Mouse (Mus musculus): ENCODE results near the gene Gm7534. TPM values are rescaled to one million over a fixed set of nuclear protein-coding genes. Genes with fewer than 3 reads are reported as not detected.

Gm7534 gene
- polyA plus RNA-seq, 1 experiment from 2014 or later = not detected

- no peak overlapping the region for H3K9ac ChIP-seq (replicated peaks)
- ATAC-seq (ENCODE audit: insufficient number of reproducible peaks, insufficient read depth, low FRiP score, low TSS enrichment, low read depth) = no peak
- 77% methylated on average over 2 of the region's 2 CpGs for WGBS
- peaks cover 4% of the 10 kb centered on the region; the same call in 1 of the 2 replicates for H3K27me3 ChIP-seq
- H3K4me3 ChIP-seq (replicated peaks) = no peak overlapping the region
- H3K4me1 ChIP-seq (replicated peaks) = no peaks in the 10 kb centered on the region
- no peaks in the 10 kb centered on the region for H3K9me3 ChIP-seq
- H3K4me2 ChIP-seq = no peak overlapping the region
- H3K27ac ChIP-seq = no peak overlapping the region
- no peaks in the 10 kb centered on the region for H3K36me3 ChIP-seq
Measured at GRCm38 (mm10) chr4:134199371-134199770, 3.4 kb downstream of the Gm7534 start.

GRCm38 (mm10) chr4:134186268-134186667 is 16.5 kb downstream of the Gm7534 start:
- under 1% methylated on average over 22 of the region's 22 CpGs for WGBS
- no peaks in the 10 kb centered on the region for H3K27me3 ChIP-seq
- H3K9ac ChIP-seq (replicated peaks) = peak overlapping the region; percentile 72
- peak overlapping the region; percentile 84 for H3K27ac ChIP-seq
- peak overlapping the region; percentile 89 for H3K4me2 ChIP-seq
- H3K4me1 ChIP-seq (replicated peaks) = peaks cover 8% of the 10 kb centered on the region
- H3K9me3 ChIP-seq = no peaks in the 10 kb centered on the region
- ATAC-seq (ENCODE audit: insufficient number of reproducible peaks, insufficient read depth, low FRiP score, low TSS enrichment, low read depth) = 0 out of 2 replicates have a peak, but pooled peaks have one; percentile 5
- H3K36me3 ChIP-seq = peaks cover 7% of the 10 kb centered on the region; the same call in 1 of the 2 replicates
- peak overlapping the region; percentile 67 for H3K4me3 ChIP-seq (replicated peaks)

- ATAC-seq (ENCODE audit: insufficient number of reproducible peaks, insufficient read depth, low FRiP score, low TSS enrichment, low read depth) = no peak
- no peaks in the 10 kb centered on the region for H3K9me3 ChIP-seq
- H3K4me1 ChIP-seq (replicated peaks) = peaks cover 8% of the 10 kb centered on the region
- H3K4me3 ChIP-seq (replicated peaks) = peak overlapping the region; percentile 67
- no peak overlapping the region for H3K27ac ChIP-seq
- peak overlapping the region; percentile 89 for H3K4me2 ChIP-seq
- no peaks in the 10 kb centered on the region for H3K27me3 ChIP-seq
- 82% methylated on average over 3 of the region's 3 CpGs for WGBS
- peak overlapping the region; percentile 72 for H3K9ac ChIP-seq (replicated peaks)
- H3K36me3 ChIP-seq = peaks cover 14% of the 10 kb centered on the region; the same call in 1 of the 2 replicates
Measured at GRCm38 (mm10) chr4:134185569-134185968, 17.2 kb downstream of the Gm7534 start.

GRCm38 (mm10) chr4:134183711-134184110 is 19.1 kb downstream of the Gm7534 start:
- no peak overlapping the region for H3K9ac ChIP-seq (replicated peaks)
- H3K36me3 ChIP-seq = peaks cover 15% of the 10 kb centered on the region; the same call in 1 of the 2 replicates
- H3K27ac ChIP-seq = no peak overlapping the region
- no peak overlapping the region for H3K4me2 ChIP-seq
- no peaks in the 10 kb centered on the region for H3K9me3 ChIP-seq
- no peak for ATAC-seq (ENCODE audit: insufficient number of reproducible peaks, insufficient read depth, low FRiP score, low TSS enrichment, low read depth)
- no peaks in the 10 kb centered on the region for H3K27me3 ChIP-seq
- 88% methylated on average over 3 of the region's 3 CpGs for WGBS
- H3K4me1 ChIP-seq (replicated peaks) = peaks cover 8% of the 10 kb centered on the region
- H3K4me3 ChIP-seq (replicated peaks) = no peak overlapping the region

- H3K4me2 ChIP-seq = no peak overlapping the region
- H3K36me3 ChIP-seq = peaks cover 15% of the 10 kb centered on the region; the same call in 1 of the 2 replicates
- no peak overlapping the region for H3K9ac ChIP-seq (replicated peaks)
- no peak overlapping the region for H3K4me3 ChIP-seq (replicated peaks)
- H3K27me3 ChIP-seq = no peaks in the 10 kb centered on the region
- H3K4me1 ChIP-seq (replicated peaks) = peaks cover 8% of the 10 kb centered on the region
- H3K27ac ChIP-seq = no peak overlapping the region
- ATAC-seq (ENCODE audit: insufficient number of reproducible peaks, insufficient read depth, low FRiP score, low TSS enrichment, low read depth) = no peak
- no peaks in the 10 kb centered on the region for H3K9me3 ChIP-seq
Measured at GRCm38 (mm10) chr4:134181825-134182224, 21.0 kb downstream of the Gm7534 start.

GRCm38 (mm10) chr4:134181112-134181511 is 21.7 kb downstream of the Gm7534 start:
- peaks cover 8% of the 10 kb centered on the region for H3K4me1 ChIP-seq (replicated peaks)
- ATAC-seq (ENCODE audit: insufficient number of reproducible peaks, insufficient read depth, low FRiP score, low TSS enrichment, low read depth) = no peak
- H3K9ac ChIP-seq (replicated peaks) = 0 out of 2 replicates have a peak overlapping the region, but pooled peaks have one; percentile 27
- no peak overlapping the region for H3K4me3 ChIP-seq (replicated peaks)
- no peaks in the 10 kb centered on the region for H3K9me3 ChIP-seq
- 92% methylated on average over 1 of the region's 1 CpGs for WGBS
- H3K27ac ChIP-seq = no peak overlapping the region
- H3K4me2 ChIP-seq = no peak overlapping the region
- H3K27me3 ChIP-seq = no peaks in the 10 kb centered on the region
- H3K36me3 ChIP-seq = peaks cover 15% of the 10 kb centered on the region; the same call in 1 of the 2 replicates

GRCm38 (mm10) chr4:134172391-134172790 is 30.4 kb downstream of the Gm7534 start:
- Histone ChIP-seq H3K27me3 (no peaks in the 10 kb centered on the region), H3K27ac (no peak overlapping the region), H3K4me1 (replicated peaks) (no peaks in the 10 kb centered on the region), H3K9me3 (no peaks in the 10 kb centered on the region), H3K4me2 (no peak overlapping the region), H3K9ac (replicated peaks) (no peak overlapping the region), H3K4me3 (replicated peaks) (no peak overlapping the region), H3K36me3 (peaks cover 14% of the 10 kb centered on the region; the same call in 1 of the 2 replicates)
- no peak for ATAC-seq (ENCODE audit: insufficient number of reproducible peaks, insufficient read depth, low FRiP score, low TSS enrichment, low read depth)
- 88% methylated on average over 2 of the region's 3 CpGs for WGBS

- ATAC-seq (ENCODE audit: insufficient number of reproducible peaks, insufficient read depth, low FRiP score, low TSS enrichment, low read depth) = no peak
Measured at GRCm38 (mm10) chr4:134166906-134167305, 35.9 kb downstream of the Gm7534 start.

GRCm38 (mm10) chr4:134165548-134166465 is 37.0 kb downstream of the Gm7534 start:
- ATAC-seq (ENCODE audit: insufficient number of reproducible peaks, insufficient read depth, low FRiP score, low TSS enrichment, low read depth) = no peak
- no peak overlapping the region for H3K4me3 ChIP-seq (replicated peaks)
- no peak overlapping the region for H3K27ac ChIP-seq
- no peaks in the 10 kb centered on the region for H3K9me3 ChIP-seq
- H3K9ac ChIP-seq (replicated peaks) = no peak overlapping the region
- peaks cover 28% of the 10 kb centered on the region for H3K36me3 ChIP-seq
- WGBS = 91% methylated on average over 3 of the region's 3 CpGs
- 0 out of 2 replicates have a peak, but pooled peaks cover 2% of the 10 kb centered on the region for H3K4me1 ChIP-seq (replicated peaks)
- no peak overlapping the region for H3K4me2 ChIP-seq
- no peaks in the 10 kb centered on the region for H3K27me3 ChIP-seq

More at GRCm38 (mm10) chr4:134166906-134167305, 35.9 kb downstream of the Gm7534 start:
- H3K4me3 ChIP-seq (replicated peaks) = no peak overlapping the region
- H3K4me1 ChIP-seq (replicated peaks) = 0 out of 2 replicates have a peak, but pooled peaks cover 2% of the 10 kb centered on the region
- no peak overlapping the region for H3K4me2 ChIP-seq
- WGBS = 97% methylated on average over 3 of the region's 3 CpGs
- H3K9ac ChIP-seq (replicated peaks) = no peak overlapping the region
- peaks cover 35% of the 10 kb centered on the region for H3K36me3 ChIP-seq
- H3K27me3 ChIP-seq = no peaks in the 10 kb centered on the region
- no peak overlapping the region for H3K27ac ChIP-seq
- no peaks in the 10 kb centered on the region for H3K9me3 ChIP-seq

GRCm38 (mm10) chr4:134165024-134165423 is 37.8 kb downstream of the Gm7534 start:
- Histone ChIP-seq H3K4me3 (replicated peaks) (no peak overlapping the region), H3K27me3 (no peaks in the 10 kb centered on the region), H3K4me1 (replicated peaks) (0 out of 2 replicates have a peak, but pooled peaks cover 2% of the 10 kb centered on the region), H3K9ac (replicated peaks) (no peak overlapping the region), H3K36me3 (peaks cover 28% of the 10 kb centered on the region), H3K9me3 (no peaks in the 10 kb centered on the region), H3K27ac (no peak overlapping the region), H3K4me2 (no peak overlapping the region)
- WGBS = 74% methylated on average over 6 of the region's 6 CpGs
- ATAC-seq (ENCODE audit: insufficient number of reproducible peaks, insufficient read depth, low FRiP score, low TSS enrichment, low read depth) = no peak

- ATAC-seq (ENCODE audit: insufficient number of reproducible peaks, insufficient read depth, low FRiP score, low TSS enrichment, low read depth) = no peak
- no peak overlapping the region for H3K4me2 ChIP-seq
- 93% methylated on average over 5 of the region's 6 CpGs for WGBS
- H3K9me3 ChIP-seq = no peaks in the 10 kb centered on the region
- no peak overlapping the region for H3K9ac ChIP-seq (replicated peaks)
- no peak overlapping the region for H3K4me3 ChIP-seq (replicated peaks)
- H3K27me3 ChIP-seq = no peaks in the 10 kb centered on the region
- 0 out of 2 replicates have a peak, but pooled peaks cover 2% of the 10 kb centered on the region for H3K4me1 ChIP-seq (replicated peaks)
- peaks cover 28% of the 10 kb centered on the region for H3K36me3 ChIP-seq
- no peak overlapping the region for H3K27ac ChIP-seq
Measured at GRCm38 (mm10) chr4:134164591-134164990, 38.2 kb downstream of the Gm7534 start.
